Mouse (Mus musculus) liver, postnatal 0 days (tissue): ENCODE results near the gene Tomm22. TPM values are rescaled to one million over a fixed set of nuclear protein-coding genes. Genes with fewer than 3 reads are reported as not detected.

ENCODE experiments used
- ATAC-seq: fragments of 200-750 bp; cut with Nextera tagmentation; 2 replicates; pipeline ENCODE4 v1.8.0; 2017; ENCODE audit warnings: mild to moderate bottlenecking, moderate library complexity
- DNase-seq: peaks from one replicate; pipeline ENCODE4 v3.0.0-alpha.2; 2016
- H3K27ac ChIP-seq: fragments of 300-500 bp; sonication (generic); 2 replicates; pipeline ENCODE4 v1.5.1; 2014; ENCODE audit warnings: antibody characterized with exemption, moderate library complexity, mild to moderate bottlenecking, low read depth
- H3K27me3 ChIP-seq: fragments of 300-500 bp; sonication (generic); 2 replicates; pipeline ENCODE4 v1.6.1; 2014; ENCODE audit warnings: low read length, control low read depth, mixed read lengths; ENCODE audit not compliant: insufficient read depth
- H3K36me3 ChIP-seq: fragments of 300-500 bp; sonication (generic); replicated peaks from 2 replicates; pipeline ENCODE4 v1.6.1; 2014; ENCODE audit warnings: mild to moderate bottlenecking, control low read depth, low read length, moderate library complexity, mixed read lengths; ENCODE audit not compliant: insufficient read depth
- H3K4me1 ChIP-seq: fragments of 300-500 bp; sonication (generic); 2 replicates; pipeline ENCODE4 v1.6.1; 2014; ENCODE audit warnings: antibody characterized with exemption, mild to moderate bottlenecking, control low read depth; ENCODE audit not compliant: insufficient read depth
- H3K4me2 ChIP-seq: fragments of 300-500 bp; sonication (generic); 2 replicates; pipeline ENCODE4 v1.6.1; 2014; ENCODE audit warnings: low read depth, mild to moderate bottlenecking, low read length, moderate library complexity, mixed read lengths
- H3K4me3 ChIP-seq: fragments of 300-500 bp; sonication (generic); 2 replicates; pipeline ENCODE4 v1.5.1; 2014; ENCODE audit warnings: low read depth, low read length
- H3K9ac ChIP-seq: fragments of 300-500 bp; sonication (generic); replicated peaks from 2 replicates; pipeline ENCODE4 v1.6.1; 2014; ENCODE audit warnings: mild to moderate bottlenecking, moderate library complexity
- H3K9me3 ChIP-seq: fragments of 300-500 bp; sonication (generic); 2 replicates; pipeline ENCODE4 v1.6.1; 2016; ENCODE audit warnings: mild to moderate bottlenecking, control low read depth, low read length, mixed read lengths
- CTCF ChIP-seq: sonication (generic); IDR thresholded peaks from 2 replicates; pipeline ENCODE4 v1.5.1; 2016; ENCODE audit warnings: antibody characterized with exemption, low read depth
- EP300 ChIP-seq: IDR thresholded peaks from 2 replicates; pipeline ENCODE4 v1.6.1; 2016; ENCODE audit warnings: antibody characterized with exemption, low read depth, mild to moderate bottlenecking
- WGBS: fragments of 180-500 bp; shearing (Covaris S2); extraction: QIAGEN DNeasy Blood & Tissue Kit; methylation state at CpG from one replicate; pipeline ENCODE4 v1.1.7; 2014; ENCODE audit not compliant: insufficient replicate concordance; 5-methylcytosine and 5-hydroxymethylcytosine counted together
- polyA plus RNA-seq: library from polyadenylated mRNA; unstranded; fragments of >200 nt; fragmentation: Nextera tagmentation; extraction: Ambion mirVana; gene quantifications from 2 replicates; pipeline ENCODE4 v1.2.1, GENCODE M21; 2015

Tomm22 gene
- polyA plus RNA-seq, 1 experiment from 2014 or later, result 123 TPM

- Histone ChIP-seq H3K9me3 (no peaks in the 10 kb centered on the region), H3K27me3 (no peaks in the 10 kb centered on the region), H3K4me3 (peak overlapping the region; percentile 88), H3K27ac (peak overlapping the region; percentile 99), H3K9ac (peak overlapping the region; percentile 98), H3K4me2 (peak overlapping the region; percentile 92), H3K36me3 (peaks cover 3% of the 10 kb centered on the region), H3K4me1 (peaks cover 54% of the 10 kb centered on the region)
- DNase-seq (no peak), ATAC-seq (0 out of 2 replicates have a peak, but pooled peaks have one; percentile 5)
- TF ChIP-seq CTCF (no peak), EP300 (no peak)
- 52% methylated on average over 19 of the region's 19 CpGs for WGBS
These were observed 13.2 kb downstream of the Tomm22 start for GRCm38 (mm10) chr15:79683707-79684465.

- H3K4me1 ChIP-seq, result peaks cover 60% of the 10 kb centered on the region
- no peak for ATAC-seq
- TF ChIP-seq CTCF, result no peak
- no peak for TF ChIP-seq EP300
These were observed 14.0 kb downstream of the Tomm22 start for GRCm38 (mm10) chr15:79684616-79685015.

GRCm38 (mm10) chr15:79685141-79685641, 14.5 kb downstream of the Tomm22 start:
- no peak for ATAC-seq
- peaks cover 3% of the 10 kb centered on the region; the same call in 1 of the 2 replicates for H3K36me3 ChIP-seq
- no peaks in the 10 kb centered on the region for H3K9me3 ChIP-seq
- no peaks in the 10 kb centered on the region for H3K27me3 ChIP-seq
- peak overlapping the region; percentile 88 for H3K4me3 ChIP-seq
- H3K4me1 ChIP-seq, result peaks cover 65% of the 10 kb centered on the region
- WGBS, result 25% methylated on average over 6 of the region's 6 CpGs
- peak overlapping the region; percentile 98 for H3K9ac ChIP-seq
- peak overlapping the region; percentile 99 for H3K27ac ChIP-seq
- TF ChIP-seq CTCF (no peak), EP300 (no peak)
- peak overlapping the region; percentile 92 for H3K4me2 ChIP-seq
- no peak for DNase-seq

More at GRCm38 (mm10) chr15:79684616-79685015, 14.0 kb downstream of the Tomm22 start:
- Histone ChIP-seq H3K27me3 (no peaks in the 10 kb centered on the region), H3K27ac (peak overlapping the region; percentile 99), H3K9me3 (no peaks in the 10 kb centered on the region), H3K4me3 (peak overlapping the region; percentile 88), H3K36me3 (peaks cover 3% of the 10 kb centered on the region; the same call in 1 of the 2 replicates), H3K9ac (peak overlapping the region; percentile 98), H3K4me2 (peak overlapping the region; percentile 92)
- no peak for DNase-seq
- whole genome bisulfite sequencing, result 81% methylated on average over 6 of the region's 6 CpGs

- DNase-seq (no peak), ATAC-seq (no peak)
- 6% methylated on average over 15 of the region's 15 CpGs for WGBS
These were observed 15.6 kb downstream of the Tomm22 start for GRCm38 (mm10) chr15:79686046-79686869.

GRCm38 (mm10) chr15:79687175-79687574, 16.5 kb downstream of the Tomm22 start:
- ATAC-seq (no peak), DNase-seq (no peak)
- H3K4me3 ChIP-seq, result peak overlapping the region; percentile 88
- peak overlapping the region; percentile 98 for H3K9ac ChIP-seq
- under 1% methylated on average over 26 of the region's 33 CpGs for WGBS
- H3K9me3 ChIP-seq, result no peaks in the 10 kb centered on the region
- peak overlapping the region; percentile 99 for H3K27ac ChIP-seq
- no peaks in the 10 kb centered on the region; the same call in 1 of the 2 replicates for H3K36me3 ChIP-seq
- TF ChIP-seq EP300 (no peak), CTCF (no peak)
- H3K4me2 ChIP-seq, result peak overlapping the region; percentile 92
- peaks cover 62% of the 10 kb centered on the region for H3K4me1 ChIP-seq
- no peaks in the 10 kb centered on the region for H3K27me3 ChIP-seq

More at GRCm38 (mm10) chr15:79686046-79686869, 15.6 kb downstream of the Tomm22 start:
- TF ChIP-seq EP300 (peak; percentile 62; the same call in 1 of the 2 replicates), CTCF (no peak)
- Histone ChIP-seq H3K4me2 (peak overlapping the region; percentile 92), H3K27me3 (no peaks in the 10 kb centered on the region), H3K36me3 (no peaks in the 10 kb centered on the region; the same call in 1 of the 2 replicates), H3K4me3 (peak overlapping the region; percentile 88), H3K27ac (peak overlapping the region; percentile 99), H3K4me1 (peaks cover 58% of the 10 kb centered on the region), H3K9ac (peak overlapping the region; percentile 98), H3K9me3 (no peaks in the 10 kb centered on the region)
